Mouse (Mus musculus) spleen, embryonic (tissue): ENCODE measurements around the gene Mbtps2.

Experiments used
- CTCF ChIA-PET: fragments of 350-600 bp; sonication (Branson Sonifier 250); formaldehyde crosslinking; loops from one replicate; lab custom pipeline; 2022; lab: Charles Lee

The Mbtps2 gene

DNA sequence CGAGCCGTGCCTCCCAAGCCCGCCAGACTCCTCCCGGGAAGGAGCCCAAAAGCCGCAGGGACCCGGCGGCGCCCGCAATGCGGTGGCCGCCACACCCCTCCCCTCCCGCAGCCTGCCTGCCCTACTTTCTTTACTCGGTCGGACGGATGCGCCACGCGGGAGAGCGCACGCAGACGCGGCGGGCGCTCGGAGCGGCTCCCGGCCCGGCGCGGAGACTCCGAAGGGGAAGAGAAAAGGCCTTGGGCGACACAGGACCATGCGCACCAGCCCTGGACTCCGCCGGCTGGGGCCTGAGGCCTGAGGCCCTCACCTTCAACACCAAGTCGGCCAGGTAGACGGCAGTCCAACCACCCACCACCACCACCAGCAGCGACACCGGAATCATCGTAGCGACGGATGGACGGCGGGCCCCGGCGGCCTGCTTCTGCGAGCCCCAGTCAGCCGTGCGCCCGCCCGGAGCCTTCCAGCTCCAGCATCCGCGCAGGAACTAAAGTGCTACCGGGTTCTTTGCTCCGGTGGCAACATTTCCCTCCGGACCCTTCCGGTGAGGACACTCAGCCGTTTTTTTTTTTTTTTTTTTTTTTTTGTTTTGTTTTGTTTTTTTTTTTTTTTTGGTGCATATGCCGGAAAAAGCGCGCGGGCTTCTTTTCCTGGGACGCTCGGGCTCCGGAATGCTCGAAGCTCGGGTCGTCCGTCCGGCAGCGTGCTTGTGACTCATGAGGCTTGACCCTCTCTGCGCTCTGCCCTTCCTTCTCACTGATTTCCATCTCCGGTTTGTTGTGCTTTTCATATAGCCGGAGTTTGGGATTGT, at the start of gene Mbtps2:
Gene Mbtps2 (minus strand): TSS at position 530 of the 811 bp plus-strand sequence.
- CTCF ChIA-PET: interaction anchor here (0.7 kb wide), 1 partner anchor 45 kb away, joined by 3 read pairs; no protein-coding TSS in a partner anchor

DNA sequence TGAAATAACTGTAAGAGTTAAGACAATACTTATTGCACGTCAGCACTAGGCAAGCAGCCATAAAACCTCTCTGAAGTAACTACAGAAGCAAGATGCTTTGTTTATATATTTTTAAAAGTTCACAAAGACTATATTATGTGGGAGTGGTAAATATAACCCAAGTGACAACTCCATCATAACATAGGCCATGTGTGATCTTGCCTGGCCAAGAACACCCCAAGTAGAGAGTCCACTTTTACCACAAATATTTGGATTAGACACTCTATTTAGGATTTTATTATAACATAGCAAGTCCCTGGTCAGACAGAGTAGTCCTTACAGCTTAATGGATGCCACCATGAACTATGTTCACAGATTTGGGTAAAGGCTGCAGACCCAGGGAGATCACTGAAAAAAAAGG, 47.9 kb upstream of the Mbtps2 start:
- CTCF ChIA-PET: no interaction called here

DNA sequence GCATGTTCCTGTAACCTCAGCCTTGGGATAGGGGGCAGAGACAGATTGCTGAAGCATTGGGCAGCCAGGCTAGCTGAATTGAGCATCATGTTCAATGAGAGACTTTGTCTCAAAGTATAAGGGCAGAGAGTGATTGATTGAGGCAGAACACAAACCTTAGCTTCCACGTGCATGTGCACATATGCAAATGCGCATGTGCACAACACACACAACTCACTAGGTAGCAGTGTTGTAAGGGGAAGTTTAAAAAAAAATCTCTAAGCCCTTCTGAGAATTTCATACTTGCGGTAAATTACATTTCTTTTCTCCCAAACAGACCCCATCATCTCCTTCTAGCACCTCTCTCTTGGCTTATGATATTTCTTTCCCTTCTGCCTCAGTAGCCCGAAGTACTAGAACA, 46.2 kb upstream of the Mbtps2 start:
- CTCF ChIA-PET: no interaction called here

DNA sequence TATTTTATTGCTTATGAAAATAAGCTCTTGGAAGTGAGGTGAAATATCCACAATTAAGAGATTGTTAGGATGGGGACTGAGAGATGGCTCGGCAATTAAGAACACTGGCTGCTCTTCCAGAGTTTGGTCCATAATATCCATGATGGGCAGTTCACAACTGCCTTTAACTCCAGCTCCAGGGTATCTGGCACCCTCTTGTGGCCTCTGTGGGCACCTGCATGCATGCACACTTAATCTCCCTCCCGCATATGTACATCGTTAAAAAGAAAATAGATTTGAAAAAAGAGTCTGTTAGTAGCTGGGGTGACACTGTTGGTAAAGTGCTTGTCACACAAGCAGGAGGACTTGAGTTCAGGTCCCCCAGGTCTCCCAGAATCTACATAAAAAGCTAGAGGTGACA, 45.8 kb upstream of the Mbtps2 start:
- CTCF ChIA-PET: no interaction called here

DNA sequence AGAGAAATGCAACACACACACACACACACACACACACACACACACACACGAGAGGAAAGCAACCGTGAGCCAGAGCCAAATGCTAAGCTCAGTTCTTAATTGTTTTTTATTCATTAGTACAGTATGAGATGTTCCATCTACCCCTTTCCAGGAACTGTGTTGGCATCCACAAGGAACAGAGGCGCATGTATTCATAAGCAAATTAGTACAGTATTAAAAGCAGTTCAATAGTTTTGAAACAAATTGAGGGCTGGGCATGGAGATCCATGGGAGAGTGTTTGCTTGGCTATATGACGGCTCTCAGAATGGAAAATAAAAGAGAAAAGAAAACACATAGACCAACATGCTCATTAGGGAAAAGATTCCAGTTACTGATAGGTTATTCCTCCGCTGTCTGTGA, 44.3 kb upstream of the Mbtps2 start:
- CTCF ChIA-PET: no interaction called here

DNA sequence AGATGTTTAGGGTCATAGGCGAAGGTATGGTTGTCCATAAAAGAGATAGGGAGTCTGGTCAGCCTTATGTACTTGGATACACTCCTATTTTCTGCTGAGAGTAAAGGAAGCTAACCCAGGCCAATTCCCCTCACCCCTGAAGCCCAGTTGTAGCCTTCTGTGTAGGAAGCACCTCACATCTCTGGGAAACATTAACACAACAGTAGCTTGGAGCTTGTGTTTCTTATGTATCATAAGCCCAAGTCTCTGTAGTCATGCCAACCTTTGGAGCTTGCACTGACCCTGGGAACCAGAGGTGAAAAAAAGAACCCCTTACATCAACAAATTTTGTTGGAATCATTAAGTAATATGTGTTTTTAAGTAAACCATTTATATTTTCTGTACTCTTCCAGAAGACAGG, 38.7 kb upstream of the Mbtps2 start:
- CTCF ChIA-PET: no interaction called here

DNA sequence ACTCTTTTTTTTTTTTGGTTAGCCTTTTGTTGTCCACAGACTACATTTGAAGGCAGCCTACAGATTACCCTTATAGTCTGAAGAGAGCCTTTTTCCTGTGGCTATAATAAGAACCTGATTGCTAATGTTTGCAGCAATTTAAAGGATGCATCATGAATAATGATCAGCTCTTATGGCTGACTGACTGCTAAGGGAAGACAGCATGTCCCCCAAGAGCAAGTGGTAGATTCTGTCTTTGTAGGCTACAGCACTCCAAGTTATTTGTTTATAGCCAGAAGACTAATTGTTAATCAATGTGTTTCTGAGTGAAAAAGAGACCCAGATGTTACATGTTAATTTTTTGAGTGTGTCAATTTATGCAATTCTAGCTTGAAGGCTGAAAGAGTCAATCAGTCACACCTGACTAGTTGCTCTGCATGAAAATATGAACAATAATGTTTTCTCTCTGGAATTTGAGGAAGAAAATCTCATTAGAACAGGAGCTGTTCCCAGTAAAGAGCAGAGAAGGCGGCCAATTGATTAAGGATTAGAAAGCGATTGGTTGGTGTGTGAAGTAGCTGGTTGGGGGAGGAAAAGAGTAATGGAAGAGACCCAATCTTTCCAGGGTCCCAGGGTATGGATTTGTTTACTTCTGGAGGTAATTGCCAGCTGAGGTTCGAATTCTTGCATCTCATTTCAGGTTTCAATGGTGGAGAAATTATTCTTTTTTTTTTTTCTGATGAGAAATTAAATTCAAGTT, 35.3 kb upstream of the Mbtps2 start:
- CTCF ChIA-PET: no interaction called here

DNA sequence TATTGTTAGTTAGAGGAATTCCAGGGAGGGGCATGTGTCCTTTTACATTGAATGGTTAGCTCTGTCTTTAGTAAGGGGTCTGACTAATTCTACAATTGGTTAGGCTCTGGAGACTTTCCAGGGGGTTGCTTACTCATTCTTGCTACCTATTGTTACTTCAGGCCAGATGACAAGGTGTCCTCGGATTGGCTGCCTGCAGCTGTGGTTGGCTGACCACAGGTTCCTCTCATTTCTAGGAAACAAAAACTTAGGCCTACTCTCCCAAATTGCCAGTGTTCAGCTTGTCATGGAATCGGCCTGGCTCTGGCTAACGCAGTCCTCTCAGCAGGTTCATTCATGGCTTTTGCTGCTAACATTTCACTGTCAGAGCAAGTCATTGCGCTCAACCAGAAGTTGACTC, 31.8 kb upstream of the Mbtps2 start:
- CTCF ChIA-PET: no interaction called here

DNA sequence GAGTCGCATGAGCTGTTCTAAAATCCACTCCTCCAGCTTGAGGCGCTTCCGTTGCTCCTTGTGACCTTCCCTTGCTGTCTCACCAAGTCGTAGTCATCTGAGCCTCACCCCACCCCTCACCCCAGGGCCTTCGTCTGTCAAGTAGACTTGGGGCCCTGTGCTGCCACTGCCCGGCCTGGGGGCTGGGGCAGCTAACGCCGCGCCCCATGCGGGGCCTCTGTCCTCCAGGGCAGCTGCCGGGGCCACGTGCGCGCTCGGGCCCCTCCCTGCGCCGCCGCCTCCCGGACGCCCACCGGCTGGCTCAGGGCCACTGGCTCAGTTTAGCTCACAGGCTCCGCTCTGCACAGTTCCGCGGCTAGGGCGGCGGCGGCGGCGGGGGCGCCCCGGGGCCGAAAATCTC, 14.4 kb upstream of the Mbtps2 start:
- CTCF ChIA-PET: no interaction called here

DNA sequence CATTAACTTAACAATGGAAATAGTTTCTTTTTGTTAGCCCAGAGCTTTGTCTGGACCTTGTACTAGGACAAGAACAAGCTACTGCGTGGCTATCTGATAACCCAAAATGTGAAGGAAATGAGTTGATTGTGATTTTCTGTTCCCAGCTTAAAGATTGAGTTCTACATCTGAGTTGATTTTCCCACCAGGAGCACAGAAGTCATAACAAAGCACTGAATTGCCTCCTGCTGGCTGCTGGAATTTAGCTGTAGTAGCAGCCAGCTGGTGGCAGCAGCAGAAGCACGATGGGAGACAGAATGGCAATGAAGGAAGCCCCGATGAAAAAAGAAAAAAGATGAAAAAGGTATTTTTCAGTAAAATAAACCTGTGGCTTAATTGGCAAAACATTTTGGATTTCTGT, 2.9 kb upstream of the Mbtps2 start:
- CTCF ChIA-PET: no interaction called here

DNA sequence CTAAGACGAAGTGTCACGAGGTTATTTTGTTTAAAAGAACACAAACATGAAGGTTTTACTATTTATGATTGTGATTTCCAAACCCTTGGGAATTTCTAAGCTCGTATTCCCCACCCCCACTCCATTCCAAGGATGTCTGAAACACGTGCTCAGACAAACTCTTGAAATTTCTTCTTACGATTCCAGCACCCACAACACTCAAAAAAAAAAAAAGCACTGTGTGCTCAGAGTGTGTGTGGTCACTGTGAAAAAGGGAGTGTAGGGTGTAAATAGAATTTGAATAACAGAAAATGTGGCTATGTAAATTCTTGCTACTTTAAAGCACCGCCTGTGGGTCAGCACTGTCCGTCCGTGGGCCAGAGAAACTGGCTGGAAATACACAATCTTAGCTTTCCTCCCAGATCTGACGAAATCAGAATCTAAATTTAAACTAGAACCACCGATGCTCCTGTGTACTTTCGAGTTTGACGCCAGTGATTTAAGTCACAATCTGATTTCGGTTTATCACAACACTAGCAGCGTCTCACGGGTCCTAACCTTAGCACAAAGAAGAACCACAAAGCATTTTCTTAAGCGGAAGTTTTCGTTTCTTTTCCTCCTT, 830 bp downstream of the Mbtps2 start:
- CTCF ChIA-PET: interaction anchor here (0.7 kb wide), 1 partner anchor 46 kb away, joined by 3 read pairs; no protein-coding TSS in a partner anchor

DNA sequence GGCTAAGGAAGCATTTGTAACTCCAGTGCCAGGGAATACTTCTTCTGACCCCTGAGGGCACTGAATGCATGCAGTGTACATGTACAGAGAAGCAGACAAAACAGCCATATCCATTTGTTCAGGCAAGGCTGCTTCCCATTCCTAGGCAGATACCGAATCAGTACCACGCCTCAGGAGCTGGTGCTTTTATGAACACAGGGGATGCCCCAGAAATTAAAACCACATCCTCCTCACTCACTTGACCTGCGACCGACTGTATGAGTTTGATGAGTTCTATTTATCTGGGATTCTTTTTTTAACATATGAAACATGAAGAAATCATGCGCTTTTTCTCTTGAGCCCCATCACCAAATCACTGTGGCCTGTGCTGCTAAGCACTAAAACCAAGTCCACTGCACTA, 1.7 kb downstream of the Mbtps2 start:
- CTCF ChIA-PET: no interaction called here

DNA sequence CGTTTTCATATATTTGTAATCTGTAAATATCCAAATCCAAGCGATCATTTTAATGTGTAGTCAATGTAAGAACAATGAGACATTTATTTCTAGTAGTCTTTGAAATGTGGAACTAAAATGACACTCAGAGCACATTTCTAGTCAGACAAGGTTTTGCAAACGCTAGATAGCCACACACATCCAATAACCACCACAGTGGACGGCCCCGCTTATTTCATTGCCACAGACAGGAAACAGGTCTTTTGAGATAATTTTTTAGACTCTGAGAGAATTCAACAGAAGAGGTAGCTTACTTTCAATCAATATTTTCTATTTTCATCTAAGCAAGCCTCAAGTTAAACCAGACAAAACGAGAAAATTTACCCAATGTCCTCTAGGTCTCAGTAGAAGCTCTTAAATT, 2.6 kb downstream of the Mbtps2 start:
- CTCF ChIA-PET: no interaction called here

DNA sequence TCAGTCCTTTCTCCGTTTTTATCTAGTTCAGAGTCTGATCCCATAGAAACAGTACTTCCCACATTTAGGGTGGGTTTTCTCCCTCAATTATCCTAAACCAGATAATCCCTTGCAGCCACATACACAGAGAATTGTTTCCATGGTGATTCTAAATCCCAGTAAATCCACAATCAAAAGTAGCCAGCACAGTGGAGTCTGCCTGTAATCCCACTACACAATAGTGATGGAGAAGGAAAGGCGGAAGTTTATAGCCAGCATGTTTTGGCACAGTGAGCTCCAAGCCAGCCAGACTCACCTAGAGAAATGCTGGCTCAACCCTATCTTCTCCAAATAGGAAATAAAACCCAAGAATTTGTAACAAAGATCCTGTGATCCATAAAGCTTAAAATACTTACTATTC, 3.9 kb downstream of the Mbtps2 start:
- CTCF ChIA-PET: no interaction called here

DNA sequence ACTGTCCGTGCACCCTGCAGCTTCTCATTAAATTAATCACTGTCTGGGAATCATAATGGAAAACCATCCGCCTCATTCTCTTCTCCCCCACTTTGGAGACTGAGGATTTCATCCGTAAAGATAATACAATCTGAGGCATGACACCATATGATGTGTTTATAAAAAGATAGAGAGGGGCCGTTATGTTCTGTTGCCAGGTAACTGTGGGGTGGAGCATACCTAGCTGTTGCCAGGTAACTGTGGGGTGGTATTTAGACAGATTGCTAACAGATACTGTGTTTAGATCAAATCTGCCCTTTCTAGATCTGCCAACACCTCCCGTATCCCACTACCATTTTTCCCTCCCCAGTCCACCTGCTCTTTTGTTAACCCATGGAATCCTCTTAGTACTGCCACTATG, 11.5 kb downstream of the Mbtps2 start:
- CTCF ChIA-PET: no interaction called here

DNA sequence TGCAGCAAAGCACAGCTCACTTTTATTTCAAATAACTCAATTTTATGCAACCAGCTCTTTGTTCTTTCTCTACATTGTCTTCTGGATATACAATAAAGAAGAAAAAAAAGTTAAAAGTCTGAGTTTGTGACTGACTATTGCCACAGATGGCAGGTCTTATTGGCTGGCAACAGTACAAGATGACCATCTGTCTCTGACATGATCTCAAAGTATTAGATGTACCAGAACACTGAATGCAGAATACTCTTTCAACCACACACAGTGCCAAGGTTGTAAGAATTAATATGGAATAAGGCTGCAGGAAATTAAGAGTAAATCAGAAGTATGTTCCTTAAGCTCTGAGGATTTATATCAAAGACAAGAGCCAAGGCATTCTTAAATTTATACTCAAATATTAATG, 12.1 kb downstream of the Mbtps2 start:
- CTCF ChIA-PET: no interaction called here

DNA sequence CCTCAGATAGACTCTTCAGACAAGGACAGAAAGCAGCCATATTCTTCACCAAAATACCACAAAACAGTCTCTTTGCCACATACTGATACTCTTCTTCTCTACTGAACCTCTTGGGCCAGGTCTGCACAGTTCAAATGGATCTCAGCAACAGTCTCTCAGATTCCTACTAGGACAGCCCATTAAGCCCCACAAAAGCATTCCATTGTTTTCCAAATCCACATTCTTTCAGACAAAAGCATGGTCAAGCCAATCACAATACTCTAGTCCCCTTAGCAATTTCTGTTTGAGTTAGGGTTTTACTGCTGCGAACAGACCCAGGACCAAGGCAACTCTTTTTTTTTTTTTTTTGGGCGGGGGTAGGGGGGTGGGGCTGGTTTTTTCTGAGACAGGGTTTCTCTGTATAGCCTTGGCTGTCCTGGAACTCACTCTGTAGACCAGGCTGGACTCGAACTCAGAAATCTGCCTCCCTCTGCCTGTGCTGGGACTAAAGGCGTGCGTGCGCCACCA, 19.4 kb downstream of the Mbtps2 start:
- CTCF ChIA-PET: no interaction called here

DNA sequence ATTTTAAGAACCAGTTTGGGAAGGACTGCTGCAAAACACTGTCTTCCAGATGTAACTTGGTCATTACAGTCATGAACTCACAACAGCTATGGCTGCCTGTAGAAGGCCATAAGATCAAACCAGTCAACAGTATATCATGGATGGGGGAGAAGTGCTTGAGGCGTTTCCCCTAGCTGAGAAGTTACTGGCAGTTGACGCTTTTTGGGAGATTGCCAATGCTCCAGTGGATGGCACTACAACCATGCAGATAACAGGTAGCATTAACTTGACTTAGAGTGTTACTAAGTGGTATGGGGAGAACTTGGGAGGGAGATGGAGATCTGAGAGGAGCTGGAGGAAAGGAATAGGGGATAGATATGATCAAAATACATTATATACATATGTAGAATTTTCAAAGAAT, 23.8 kb downstream of the Mbtps2 start:
- CTCF ChIA-PET: no interaction called here

DNA sequence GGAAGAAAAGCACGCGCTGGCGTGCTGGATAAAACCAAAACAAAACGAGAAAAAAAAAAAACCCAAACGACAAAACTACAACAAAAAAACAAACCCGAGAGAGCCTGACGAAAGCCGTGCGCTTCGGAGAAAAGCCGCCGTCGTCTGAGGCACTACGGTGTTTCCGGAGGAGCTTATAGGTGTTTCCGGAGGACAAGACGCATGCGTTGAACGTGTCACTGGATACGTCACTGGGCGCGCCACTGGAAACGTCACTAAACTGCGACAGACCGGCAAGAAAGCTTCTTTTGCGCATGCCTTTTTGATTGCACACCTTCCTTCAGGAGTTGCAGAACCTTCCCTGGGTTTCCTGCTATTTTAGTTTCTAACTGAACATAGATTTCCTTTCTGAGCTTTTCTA, 29.7 kb downstream of the Mbtps2 start, which contains the start of gene Yy2:
Gene Yy2 (minus strand): TSS at position 146 of the 400 bp plus-strand sequence.
- CTCF ChIA-PET: interaction anchor here (0.6 to 0.7 kb wide), 2 partner anchors 16 to 128 kb away, joined by 3 to 4 read pairs; no protein-coding TSS in a partner anchor

DNA sequence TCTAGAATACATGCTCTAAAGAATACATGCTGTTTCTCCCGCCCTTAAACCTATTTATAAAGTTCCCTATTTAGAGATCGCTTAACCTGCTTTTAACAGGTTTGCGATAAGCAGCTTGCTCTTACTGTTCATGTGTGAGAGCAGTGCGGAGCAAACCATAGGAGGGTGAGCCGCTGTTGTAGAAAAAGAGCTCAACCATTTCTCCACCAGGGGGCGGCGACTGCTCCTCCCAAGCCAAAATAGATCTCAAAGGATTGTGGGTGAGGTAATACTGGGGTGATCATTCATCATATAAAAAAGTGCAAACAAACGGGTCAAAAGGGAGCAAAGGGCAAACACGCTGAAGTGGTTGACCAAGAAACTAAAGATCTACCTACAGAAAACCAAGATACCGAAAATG, 34.7 kb downstream of the Mbtps2 start:
- CTCF ChIA-PET: no interaction called here

DNA sequence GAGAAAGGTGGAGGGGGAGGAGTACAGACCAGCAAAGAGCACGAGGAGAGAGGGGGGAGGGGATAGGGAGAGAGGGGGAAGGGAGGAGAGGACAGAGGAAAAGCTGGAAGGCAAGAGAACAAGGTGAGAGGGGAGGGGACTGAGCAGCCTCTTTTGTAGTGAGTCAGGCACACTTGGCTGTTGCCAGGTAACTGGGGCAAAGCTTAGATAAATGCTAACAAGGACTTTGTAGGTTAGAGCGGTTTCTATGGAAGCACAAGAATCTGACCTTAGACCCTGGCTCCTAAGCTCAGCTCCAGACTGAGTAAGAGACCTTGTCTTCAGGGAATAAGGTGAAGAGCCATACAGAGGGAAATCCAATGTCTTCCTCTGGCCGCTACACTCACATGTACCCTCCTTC, 51.4 kb downstream of the Mbtps2 start:
- CTCF ChIA-PET: no interaction called here

DNA sequence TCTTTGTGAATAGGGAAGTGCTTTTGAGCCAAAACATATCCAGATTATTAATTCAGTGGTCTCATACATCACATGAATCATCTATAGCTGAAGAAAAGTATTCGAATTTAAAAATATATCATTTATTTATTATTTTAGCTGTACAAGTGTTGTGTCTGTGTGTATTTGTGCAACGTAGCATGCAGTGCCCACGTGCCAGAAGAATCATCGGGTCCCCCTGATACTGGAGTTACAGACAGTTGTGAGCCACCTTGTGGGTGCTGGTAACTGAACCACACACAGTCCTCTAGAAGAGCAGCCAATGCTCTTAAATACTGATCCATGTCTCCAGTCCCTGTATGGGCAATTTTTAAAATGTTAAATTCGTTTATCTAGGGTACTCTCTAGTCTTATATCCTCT, 92.1 kb downstream of the Mbtps2 start:
- CTCF ChIA-PET: no interaction called here
